Mouse (Mus musculus): Measurements from ENCODE around the gene Prmt8.

GRCm38 (mm10) chr6:127701036-127701783, 68.1 kb downstream of the Prmt8 start:
- no peak for TF ChIP-seq CTCF (IDR thresholded peaks at IDR 0.05; ENCODE audit: low read depth, low read length)
- TF ChIP-seq POLR2A (IDR thresholded peaks at IDR 0.05; ENCODE audit: extremely low read depth, insufficient read depth, low read length), result no peak

Measured in liver, adult 2 months (tissue).